Mouse (Mus musculus): ENCODE data around the gene Snx25. TPM values are rescaled to one million over a fixed set of nuclear protein-coding genes. Genes with fewer than 3 reads are reported as not detected.

The Snx25 gene
- polyA plus RNA-seq, 1 experiment from 2014 or later = 14.4 TPM

Other genes with a start within 250 kb of the Snx25 start
- 0.23 TPM in 1 of 2 replicates, not detected in the other for gene Ccdc110, start 217.5 kb downstream of the Snx25 start, polyA plus RNA-seq (2014; fragmentation: Nextera tagmentation; extraction: Ambion mirVana)
- 4.6 and 4.7 TPM in 2 replicates for gene 1700029J07Rik, start 176.9 kb downstream of the Snx25 start, polyA plus RNA-seq (2014; fragmentation: Nextera tagmentation; extraction: Ambion mirVana)
- 56.5 and 63.8 TPM in 2 replicates for gene Ufsp2, start 176.6 kb downstream of the Snx25 start, polyA plus RNA-seq (2014; fragmentation: Nextera tagmentation; extraction: Ambion mirVana)
- 0.56 and 0.70 TPM in 2 replicates for gene Lrp2bp, start 152.9 kb downstream of the Snx25 start, polyA plus RNA-seq (2014; fragmentation: Nextera tagmentation; extraction: Ambion mirVana)
- 30.1 and 31.7 TPM in 2 replicates for gene Ankrd37, start 146.5 kb downstream of the Snx25 start, polyA plus RNA-seq (2014; fragmentation: Nextera tagmentation; extraction: Ambion mirVana)
- 23.7 and 24.5 TPM in 2 replicates for gene Cfap97, start 388 bp downstream of the Snx25 start, polyA plus RNA-seq (2014; fragmentation: Nextera tagmentation; extraction: Ambion mirVana)
- 971 and 973 TPM in 2 replicates for gene Slc25a4, start 59.1 kb upstream of the Snx25 start, polyA plus RNA-seq (2014; fragmentation: Nextera tagmentation; extraction: Ambion mirVana)
- 0.48 TPM in 1 of 2 replicates, not detected in the other for gene Helt, start 142.5 kb upstream of the Snx25 start, polyA plus RNA-seq (2014; fragmentation: Nextera tagmentation; extraction: Ambion mirVana)